Mouse (Mus musculus) left cerebral cortex, adult 18-20 months (tissue): ENCODE data around the gene Snx10. TPM values are rescaled to one million over a fixed set of nuclear protein-coding genes. Genes with fewer than 3 reads are reported as not detected.

Experiments used
- DNase-seq, 2 experiments: peaks; one replicate each; pipeline ENCODE4 v3.0.0; 2021 to 2022; ENCODE audit warnings: low spot score in 2 of 2, mixed read lengths in 1 of 2
- microRNA-seq, 2 experiments: library from miRNA; unstranded; fragments of <30 nt; microRNA quantifications; one replicate each; pipeline ENCODE4 v1.2.0; 2021
- total RNA-seq, 2 experiments: library from RNA; stranded (reverse); gene quantifications; 2 replicates each; pipeline ENCODE4 v1.2.3; 2021

Gene Snx10
- total RNA-seq, 2 experiments from 2014 or later = 104 to 111 TPM

DNA sequence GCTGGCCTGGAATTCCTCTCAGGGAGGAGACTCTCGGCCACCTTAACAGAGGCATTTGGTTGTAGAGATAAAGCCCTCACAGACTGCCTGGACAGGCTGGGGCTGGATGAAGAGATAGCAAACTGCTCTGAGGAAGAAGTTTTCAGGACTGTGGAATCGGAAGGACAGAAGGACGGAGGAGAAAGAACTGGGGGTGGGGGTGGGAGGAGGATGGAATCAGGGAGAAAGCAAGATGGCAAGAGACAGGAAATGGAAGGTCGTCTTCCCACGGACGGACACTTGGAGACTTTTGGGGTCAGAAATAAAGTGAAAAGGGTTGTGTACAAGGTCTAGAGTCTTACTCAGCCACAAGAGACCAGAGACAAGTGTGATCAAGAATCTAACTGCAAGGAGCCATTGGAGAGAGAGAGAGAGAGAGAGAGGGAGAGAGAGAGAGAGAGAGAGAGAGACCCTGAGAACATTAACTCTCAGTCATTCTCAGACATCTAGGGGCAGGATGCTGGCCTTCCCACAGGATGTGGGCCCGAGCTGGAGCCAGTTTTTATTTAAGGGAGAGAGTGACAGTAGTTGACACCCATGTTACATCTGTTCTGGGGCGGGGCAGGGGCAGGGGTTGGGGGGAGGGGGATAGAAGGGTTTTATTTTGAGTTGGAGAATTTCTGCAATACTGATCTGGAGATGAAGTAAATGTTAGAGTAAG is 110.1 kb downstream of the Snx10 start:
- DNase-seq = no peak

DNA sequence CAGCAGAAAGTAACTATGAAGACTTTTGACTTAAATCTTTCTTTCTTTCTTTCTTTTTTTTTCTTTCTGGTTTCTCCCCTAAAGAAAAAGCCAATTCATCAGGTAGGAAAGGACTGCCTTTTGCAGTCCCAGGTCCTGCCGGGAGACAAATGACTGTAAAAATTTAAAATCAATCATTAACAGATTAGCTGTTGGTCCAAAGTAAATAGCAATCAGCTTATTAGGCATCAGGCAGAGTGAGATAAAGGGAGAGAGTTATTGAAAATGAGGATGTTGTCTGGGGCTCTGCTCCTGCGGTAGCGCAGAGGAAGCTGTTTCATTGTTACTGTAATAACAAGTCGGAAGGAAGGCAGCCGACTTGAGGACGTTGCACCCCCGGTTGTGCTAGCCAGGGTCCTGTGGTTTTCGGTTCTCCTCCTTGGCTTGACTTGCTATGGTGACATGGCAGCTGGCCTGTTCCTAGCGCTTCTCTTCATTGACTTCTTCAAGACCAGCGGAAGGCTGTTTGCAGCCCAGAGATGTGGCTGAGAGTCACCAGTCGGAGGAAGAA is 112.4 kb downstream of the Snx10 start:
- no peak for DNase-seq

Small RNA genes within 50 kb of the gene (microRNA-seq; reads per million reads assigned to microRNA genes)
- 0 reads per million in 2 experiments for gene Gm22914

Other genes starting within 250 kb of the Snx10 start
- 1 to 10 TPM; 1.8 to 1.9 TPM for gene Nfe2l3, start 91.2 kb upstream of the Snx10 start, total RNA-seq
- 100 to 1,000 TPM; 436 to 466 TPM for gene Hnrnpa2b1, start 54.0 kb upstream of the Snx10 start, total RNA-seq
- gene Cbx3, start 53.5 kb upstream of the Snx10 start, total RNA-seq = 100 to 1,000 TPM; 130 to 132 TPM